Mouse (Mus musculus): ENCODE measurements around the gene Cldn16. TPM values are rescaled to one million over a fixed set of nuclear protein-coding genes. Genes with fewer than 3 reads are reported as not detected.
A peak's percentile ranks its signal among the peaks of the same experiment; 100 is the strongest.
"Not testable (repeated sequence)": the region's sequence is repeated elsewhere in the genome, so short reads cannot be mapped to it uniquely, and the experiment has no call there.

Cldn16 gene
- not detected for total RNA-seq (2021)

DNA sequence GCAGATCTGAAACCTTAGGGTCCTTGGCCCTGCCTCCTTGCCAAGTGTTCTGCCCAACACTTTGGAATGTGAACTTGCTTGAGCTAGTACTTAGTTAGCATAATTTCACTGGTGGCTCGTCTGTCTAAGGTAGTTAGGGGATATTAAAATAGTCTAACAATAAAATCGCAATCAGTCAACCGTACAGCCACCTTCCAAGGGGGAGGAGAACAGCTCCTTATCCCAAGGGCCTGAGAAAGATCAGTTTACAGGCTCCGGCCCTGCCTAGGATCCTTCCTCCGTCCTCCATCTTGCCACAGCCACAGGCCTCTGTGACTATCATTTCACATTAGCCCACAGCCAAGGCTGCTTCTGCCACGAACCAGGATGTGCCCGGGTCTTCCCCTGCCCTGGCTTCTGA is at the start of gene Cldn16:
TSS of gene Cldn16 (plus strand) at position 301 of the 400 bp plus-strand sequence.
- no peak for DNase-seq (ENCODE audit: extremely low spot score in 1 of 2, low spot score in 1 of 2)

DNA sequence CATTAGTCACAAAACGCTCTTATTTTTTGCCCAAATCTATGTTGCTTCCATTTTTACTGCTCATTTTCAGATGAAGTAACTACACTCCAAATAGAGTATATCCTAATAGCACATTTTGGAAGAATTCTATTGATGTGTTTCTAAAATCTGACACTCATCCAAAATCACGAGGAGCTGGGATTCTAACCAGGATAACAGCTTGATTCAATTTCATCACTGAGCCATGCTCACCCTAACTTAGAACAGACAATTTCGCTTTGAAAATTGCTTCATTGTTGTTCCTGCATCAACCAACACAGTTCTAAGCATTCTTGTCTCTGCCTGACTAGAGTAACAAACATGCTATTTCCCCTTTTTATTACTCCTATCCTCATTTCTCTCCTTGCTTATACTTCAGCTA is 44.3 kb upstream of the Cldn16 start:
- DNase-seq (ENCODE audit: extremely low spot score in 1 of 2, low spot score in 1 of 2), result no peak

DNA sequence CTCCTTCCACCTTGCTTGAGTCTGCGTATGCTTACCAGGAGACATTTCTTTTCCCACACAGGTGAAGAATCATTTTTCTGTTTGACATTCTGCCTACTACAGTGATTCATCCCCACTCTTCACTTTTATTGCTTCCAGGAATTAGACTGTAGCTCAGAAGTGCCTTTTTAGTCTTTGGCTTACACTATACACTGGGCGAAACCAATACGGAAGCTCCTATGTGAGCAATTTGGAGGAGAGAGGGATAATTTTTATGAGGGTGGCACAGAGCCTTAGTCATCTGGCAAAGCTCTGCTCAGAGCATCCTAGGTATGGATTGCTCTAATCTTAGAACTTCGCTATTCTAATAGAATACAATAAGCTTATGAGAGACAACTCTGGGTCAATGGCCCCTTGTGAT is 40.9 kb upstream of the Cldn16 start:
- no peak for DNase-seq (ENCODE audit: extremely low spot score in 1 of 2, low spot score in 1 of 2)

DNA sequence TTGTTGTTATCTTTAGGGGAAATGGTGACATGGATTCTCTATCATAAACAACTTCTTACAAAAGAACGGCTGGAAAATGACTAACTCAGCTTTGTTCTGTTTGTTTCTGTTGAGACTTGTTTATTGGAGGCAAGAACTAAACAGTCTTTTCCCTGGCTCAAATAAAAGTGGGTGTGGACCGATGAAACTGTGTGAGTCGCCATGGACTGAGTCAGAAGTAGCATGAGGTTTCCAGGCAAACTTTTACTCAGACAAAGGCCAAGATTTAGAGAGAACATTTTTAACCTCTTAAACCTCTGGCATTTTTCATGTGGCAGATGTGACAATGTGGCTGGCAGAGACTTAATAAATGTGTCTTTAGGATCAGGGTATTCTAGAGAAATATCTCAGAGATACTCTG is 32.7 kb upstream of the Cldn16 start:
- no peak for DNase-seq (ENCODE audit: extremely low spot score in 1 of 2, low spot score in 1 of 2)

DNA sequence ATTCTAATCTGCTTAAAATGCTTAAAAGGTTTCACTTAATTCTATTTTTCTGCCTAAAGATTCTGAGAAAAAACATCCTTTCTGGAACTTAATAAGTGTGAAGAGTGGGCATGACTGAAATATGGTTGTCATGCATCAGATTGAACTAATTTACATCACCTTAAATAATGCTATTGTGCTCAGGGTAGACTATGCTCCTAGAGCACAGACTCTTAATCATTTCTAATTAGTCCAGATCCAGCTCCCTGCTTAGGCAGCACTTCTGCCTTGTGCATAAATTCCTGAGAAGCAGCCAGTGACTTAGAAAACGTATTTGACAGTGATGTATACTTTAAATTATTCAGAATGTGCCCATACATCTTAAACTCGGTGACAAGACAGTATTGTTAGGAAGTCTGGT is 29.4 kb upstream of the Cldn16 start:
- no peak for DNase-seq (ENCODE audit: extremely low spot score in 1 of 2, low spot score in 1 of 2)

DNA sequence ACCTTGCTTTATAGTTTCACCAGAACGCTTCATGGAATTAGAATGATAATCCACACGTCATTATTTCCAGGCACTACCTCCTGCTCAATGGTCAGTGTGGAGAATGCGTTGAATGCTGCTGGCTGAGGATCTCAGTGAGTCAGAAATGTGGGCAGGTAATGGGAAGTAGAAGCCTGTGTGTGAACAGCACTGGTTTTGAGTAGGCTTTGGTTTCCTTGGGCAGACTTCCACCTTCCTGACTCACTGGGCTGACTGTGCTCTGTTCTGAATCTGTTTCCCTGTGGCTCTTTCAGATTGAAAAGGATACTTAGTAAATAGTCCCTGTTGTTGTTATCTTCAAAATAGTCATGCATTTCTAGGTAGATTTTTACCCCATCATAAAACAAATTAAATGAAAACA is 22.9 kb upstream of the Cldn16 start:
- DNase-seq (ENCODE audit: extremely low spot score in 1 of 2, low spot score in 1 of 2), result no peak

DNA sequence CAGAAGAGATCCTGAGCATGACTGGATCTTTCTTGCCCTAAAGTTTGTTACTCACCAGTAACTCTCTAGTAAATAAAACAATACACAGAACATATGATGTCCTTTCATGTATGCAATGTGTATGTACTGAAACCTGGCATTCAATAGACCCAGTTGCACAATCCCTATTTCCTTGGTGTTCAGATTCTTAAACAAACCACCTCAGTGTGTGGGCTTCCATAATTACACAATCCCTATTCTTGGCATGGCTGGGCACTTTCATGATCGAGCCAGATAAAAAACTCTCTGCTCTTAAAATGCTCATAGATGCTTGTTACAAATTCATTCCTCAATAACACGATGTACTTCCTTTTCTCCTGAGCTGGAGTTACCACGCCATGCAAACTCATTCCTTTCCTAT is 21.8 kb upstream of the Cldn16 start:
- no peak for DNase-seq (ENCODE audit: extremely low spot score in 1 of 2, low spot score in 1 of 2)

DNA sequence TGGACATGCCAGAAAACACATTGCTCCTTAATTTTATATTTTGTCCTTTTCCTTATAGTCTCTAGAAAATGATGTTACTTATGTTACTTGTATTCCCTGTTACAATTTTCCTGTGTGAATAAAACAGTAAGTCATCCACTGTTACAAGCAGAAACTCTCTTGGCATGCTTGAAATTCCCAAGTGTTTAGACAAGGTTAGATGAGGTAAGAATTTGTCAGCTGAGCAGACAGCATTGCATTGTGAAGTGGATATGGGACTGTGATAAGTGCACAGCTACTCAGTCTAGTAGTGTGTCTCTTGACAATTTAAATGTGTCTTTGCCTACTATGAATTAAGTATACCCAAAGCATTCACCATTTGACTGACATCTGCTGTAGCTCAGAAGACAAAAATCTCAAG is 18.1 kb upstream of the Cldn16 start:
- no peak for DNase-seq (ENCODE audit: extremely low spot score in 1 of 2, low spot score in 1 of 2)

DNA sequence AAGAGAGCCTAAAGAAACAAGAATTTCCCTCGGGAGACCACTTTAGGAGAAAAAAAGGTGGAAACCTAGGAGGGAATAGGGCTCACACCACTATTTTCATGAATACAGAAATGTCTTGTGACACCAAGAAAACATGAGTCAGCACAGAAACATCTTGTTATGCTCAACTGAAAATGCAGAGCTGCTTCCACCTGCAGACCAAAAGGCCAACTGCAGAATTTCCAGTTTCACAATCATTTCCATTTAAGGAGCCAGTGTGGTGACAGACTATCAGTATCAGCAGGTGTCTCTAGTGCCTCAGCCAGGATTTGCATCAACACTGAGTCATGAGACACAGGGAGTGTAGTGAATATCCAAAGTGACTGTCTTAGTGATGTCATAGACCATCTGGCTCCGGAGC is 15.3 kb upstream of the Cldn16 start:
- DNase-seq (ENCODE audit: extremely low spot score in 1 of 2, low spot score in 1 of 2), result no peak

DNA sequence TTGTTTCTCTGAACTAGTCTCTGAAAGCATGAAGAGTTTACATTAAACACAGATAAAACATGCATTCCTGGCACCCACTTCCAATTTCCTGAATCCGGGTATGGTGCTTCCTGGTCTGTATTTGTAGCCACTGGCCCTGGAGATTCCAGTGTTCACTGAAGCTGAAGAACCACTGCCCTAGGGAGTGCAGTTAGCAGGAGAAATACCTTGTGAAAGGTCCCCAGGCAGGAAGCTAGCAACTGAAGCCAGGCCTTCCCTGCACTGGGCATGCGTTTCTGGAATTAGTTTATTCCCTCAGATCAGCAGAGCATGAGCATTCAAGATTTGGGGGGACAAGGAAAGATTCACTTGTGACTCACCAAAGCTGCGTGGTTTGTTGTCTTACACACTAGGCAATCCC is 8.8 kb upstream of the Cldn16 start:
- no peak for DNase-seq (ENCODE audit: extremely low spot score in 1 of 2, low spot score in 1 of 2)

DNA sequence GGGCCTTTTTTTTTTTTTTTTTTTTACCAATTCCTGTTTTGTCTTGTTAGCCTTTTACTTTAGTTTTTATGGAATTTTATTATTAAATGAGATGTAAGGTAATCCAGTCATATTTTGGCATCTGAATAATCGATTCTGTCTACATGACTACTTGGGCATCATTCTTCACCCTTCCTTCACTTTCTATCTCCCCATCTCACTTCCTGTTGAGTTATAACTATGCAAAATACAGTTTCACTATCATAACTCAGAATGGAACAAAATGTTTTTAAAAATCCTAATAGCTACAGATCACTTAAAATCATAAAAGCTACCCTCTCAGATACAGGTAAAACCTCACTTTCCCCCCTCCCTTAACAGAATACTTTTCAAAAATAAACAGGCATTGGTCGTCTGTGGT is 6.8 kb upstream of the Cldn16 start:
- DNase-seq (ENCODE audit: extremely low spot score in 1 of 2, low spot score in 1 of 2), result no peak

DNA sequence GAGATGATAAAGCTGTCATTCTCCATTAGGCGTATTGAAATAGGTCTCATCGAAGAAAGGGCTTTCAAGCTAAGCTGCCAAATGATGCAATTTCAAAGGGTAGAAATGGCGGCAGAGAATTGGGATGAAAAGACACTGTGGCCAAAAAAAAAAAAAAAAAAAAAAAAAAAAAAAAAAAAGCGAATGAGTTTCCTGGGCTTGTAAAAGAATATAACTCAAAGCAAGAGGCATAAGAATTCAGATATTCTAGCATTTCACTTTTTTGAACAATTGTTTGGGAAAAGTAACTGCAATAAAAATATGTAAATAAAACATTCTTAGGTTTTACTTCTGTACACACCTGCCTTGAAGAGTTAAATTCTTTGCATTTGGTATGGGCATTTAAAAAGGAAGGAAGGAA is 3.6 kb downstream of the Cldn16 start:
- no peak for DNase-seq (ENCODE audit: extremely low spot score in 1 of 2, low spot score in 1 of 2)

DNA sequence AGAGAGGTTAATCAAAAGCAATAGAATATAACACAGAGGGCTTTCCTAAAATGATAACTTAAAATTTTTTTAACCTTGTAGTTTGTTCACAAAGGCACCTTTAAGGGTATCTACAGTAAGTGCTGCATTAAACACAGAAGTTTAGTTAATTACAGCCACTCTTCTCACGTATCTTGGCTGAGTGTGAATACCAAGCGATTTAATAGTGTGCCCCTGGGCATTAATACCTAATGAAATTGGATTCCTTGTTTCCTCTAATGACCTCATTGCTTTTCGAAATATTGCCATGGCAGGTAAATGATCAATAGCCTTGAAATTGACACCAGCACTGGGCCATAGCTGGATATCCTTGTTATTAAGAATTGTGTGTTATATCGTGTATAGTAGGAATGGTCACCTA is 8.3 kb downstream of the Cldn16 start:
- DNase-seq (ENCODE audit: extremely low spot score in 1 of 2, low spot score in 1 of 2), result no peak

DNA sequence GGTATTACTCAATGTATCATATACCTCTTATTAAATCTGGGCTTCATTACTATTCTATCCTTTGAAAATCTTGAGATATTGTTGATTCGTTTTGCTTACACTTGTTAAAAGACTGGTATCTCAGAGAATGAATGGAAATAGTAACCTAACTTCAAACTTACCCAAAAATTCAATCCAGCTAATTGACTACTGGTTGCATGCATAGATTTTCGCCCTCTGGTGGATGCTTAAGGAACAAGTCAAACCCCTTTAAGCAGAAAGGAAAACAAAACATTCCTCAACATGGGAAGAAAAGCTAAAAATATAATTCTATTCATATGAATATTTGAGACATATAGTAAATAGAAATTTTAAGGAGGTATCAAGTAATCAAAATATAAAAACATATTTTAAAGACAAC is 32.8 kb downstream of the Cldn16 start:
- DNase-seq (ENCODE audit: extremely low spot score in 1 of 2, low spot score in 1 of 2), result peak in 1 of 2 experiments; percentile 36

DNA sequence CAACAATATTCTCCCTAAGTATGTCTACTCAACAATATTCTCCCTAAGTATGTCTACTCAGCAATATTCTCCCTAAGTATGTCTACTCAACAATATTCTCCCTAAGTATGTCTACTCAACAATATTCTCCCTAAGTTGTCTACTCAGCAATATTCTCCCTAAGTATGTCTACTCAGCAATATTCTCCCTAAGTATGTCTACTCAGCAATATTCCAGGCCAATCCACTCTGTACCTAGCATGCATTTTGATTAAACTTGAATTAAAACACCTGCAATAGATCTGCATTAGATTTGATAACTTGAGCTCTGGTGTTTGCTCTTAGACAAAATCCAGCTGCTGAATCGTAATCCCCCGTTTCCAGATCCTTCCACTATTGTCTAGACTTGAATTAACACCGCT is 36.8 kb downstream of the Cldn16 start:
- not testable (repeated sequence) for DNase-seq (ENCODE audit: extremely low spot score in 1 of 2, low spot score in 1 of 2)

DNA sequence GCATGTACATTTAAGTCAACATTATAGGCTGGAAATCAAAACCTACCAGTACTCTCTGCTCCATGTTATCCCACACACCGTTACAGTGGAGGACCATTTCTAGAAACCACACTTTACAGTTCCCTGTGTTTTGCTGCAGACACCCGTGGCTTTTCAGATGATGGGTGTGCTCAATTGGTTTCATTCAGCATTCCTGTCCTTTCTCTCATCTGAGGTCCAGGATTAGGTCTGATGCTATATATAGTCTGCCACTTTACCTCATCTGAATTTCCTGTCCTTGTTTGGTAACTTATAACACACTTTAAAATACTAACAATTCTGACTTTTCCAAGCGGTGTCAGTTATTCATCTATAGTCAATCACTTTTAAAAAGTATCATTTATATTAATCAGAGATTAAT is 37.8 kb downstream of the Cldn16 start:
- no peak for DNase-seq (ENCODE audit: extremely low spot score in 1 of 2, low spot score in 1 of 2)

DNA sequence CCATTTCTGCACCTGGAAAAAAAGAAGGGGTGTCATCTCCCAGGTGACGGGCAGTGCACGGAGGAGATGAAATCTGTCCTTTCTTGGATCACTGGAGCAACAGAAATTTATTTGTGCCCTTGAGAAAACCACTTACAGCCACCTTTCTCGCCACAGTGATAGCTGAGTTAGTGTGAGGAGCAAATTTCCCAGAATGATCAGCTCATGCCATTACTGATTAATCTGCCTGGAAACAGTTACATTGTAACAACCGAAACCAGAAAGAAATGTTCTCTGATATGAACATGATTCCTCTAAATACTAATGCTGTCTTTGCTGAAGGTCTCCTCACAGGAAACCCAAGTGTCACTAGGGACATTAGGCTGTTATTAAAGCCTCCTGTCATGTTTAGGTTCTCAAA is 42.0 kb downstream of the Cldn16 start:
- DNase-seq (ENCODE audit: extremely low spot score in 1 of 2, low spot score in 1 of 2), result no peak

DNA sequence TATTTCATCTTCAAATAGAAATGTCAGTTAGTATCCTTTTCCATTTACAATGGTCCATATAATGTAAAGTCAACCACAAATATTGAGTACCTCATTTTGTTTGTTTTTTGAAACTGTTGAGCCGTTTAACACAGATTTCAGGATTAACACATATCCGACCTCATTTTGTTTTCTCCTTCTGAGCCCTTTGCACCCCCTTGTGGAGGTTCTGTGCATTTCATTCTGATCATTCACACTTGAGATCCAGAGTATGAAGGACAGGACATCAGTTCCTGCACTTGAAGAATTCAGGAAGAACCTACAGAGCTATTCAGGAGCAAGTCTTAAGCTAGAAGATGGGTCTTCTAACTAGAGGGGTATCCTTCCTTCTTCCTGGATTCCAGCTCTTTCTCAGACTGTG is 56.7 kb downstream of the Cldn16 start:
- DNase-seq (ENCODE audit: extremely low spot score in 1 of 2, low spot score in 1 of 2), result peak in 1 of 2 experiments; percentile 43

DNA sequence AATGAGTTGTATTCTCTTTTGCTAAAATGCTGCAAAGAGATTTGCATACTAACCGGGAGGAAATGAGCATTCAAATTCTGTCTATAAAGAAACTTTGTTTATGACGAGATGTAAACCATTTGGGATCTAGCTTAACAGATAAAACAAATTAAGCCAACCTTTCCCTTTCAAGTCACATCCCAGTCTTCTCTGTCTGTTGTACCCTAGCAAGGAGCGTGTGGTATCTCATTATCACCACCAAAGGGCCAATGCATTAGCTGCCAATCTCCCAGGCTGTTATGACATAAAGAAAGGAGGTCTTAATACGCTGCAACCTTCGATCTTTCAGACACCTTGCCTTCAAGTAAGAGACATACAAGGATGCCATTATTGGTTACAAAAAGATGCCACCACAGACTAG is 62.9 kb downstream of the Cldn16 start:
- no peak for DNase-seq (ENCODE audit: extremely low spot score in 1 of 2, low spot score in 1 of 2)

DNA sequence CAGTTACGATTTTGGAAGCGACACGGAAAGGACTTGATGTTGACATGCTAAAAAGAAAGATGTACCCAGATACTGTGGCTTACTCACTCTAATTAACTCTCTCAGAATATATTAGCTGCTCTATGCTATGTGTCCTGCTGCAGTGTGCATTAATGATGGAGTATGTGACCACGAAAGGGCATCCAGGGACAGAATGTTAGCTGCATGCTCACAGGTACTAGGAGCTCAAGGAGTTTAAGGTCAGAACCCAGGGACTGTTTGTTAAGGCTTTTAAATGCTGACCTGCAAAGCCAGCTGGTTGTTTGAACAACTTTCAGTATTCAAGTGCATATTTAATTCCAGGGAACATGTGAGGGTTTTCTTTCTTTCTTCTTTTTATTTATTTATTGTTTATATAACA is 63.7 kb downstream of the Cldn16 start, which contains the start of gene Tmem207:
TSS of gene Tmem207 (minus strand) at position 101 of the 400 bp plus-strand sequence.
- no peak for DNase-seq (ENCODE audit: extremely low spot score in 1 of 2, low spot score in 1 of 2)

DNA sequence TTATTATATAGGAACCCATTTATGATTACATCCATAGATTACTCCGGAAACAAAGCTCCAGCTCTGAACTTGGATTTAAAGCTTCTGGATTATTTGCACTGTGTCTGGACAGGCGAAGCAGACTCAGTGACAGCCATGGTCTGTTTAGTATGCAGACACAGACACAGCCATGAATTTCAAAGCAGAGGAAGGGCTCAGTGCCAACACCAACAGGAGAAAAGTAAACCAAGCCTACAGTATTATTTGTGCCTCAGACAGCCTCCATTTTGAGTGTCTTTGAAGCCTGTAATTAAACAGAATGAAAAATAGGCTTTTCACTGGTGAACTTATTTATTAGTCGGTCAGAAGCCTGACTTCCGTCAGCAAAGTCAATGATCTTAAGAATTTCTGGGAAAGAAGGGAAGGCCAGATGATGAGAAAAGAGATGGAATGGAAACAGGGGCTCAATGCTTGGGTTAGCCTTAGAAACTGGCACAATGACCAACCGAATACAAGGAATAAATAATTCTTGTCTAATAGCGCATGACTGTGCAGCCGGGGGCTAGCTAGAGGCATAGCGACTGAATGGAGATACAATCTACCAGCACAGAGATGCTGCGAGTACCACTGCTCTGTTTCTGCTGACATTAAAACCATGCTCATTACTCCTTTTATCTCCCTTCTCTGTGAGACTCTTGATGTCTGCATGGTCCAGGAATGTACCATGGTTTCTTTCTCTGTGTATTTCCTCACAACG is 65.2 kb downstream of the Cldn16 start:
- DNase-seq (ENCODE audit: extremely low spot score in 1 of 2, low spot score in 1 of 2), result no peak

DNA sequence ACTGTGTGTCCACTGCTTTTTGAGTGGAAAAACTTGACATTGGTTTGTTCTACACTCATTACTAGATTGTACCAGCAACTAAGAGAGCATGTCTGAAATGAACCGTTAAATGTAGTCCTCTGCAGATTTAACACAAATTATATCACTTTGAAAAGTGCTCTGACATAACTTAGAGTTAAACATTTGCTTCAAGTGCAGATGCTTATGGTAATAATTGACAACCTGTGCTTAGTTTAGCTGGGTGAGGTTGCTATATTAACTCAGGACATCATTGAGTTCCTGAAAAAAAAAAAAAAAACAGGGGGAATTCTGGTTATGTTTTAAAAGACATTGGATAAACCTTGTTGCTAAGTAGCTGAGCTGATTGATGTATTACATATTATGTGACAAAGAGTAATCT is 67.5 kb downstream of the Cldn16 start:
- DNase-seq (ENCODE audit: extremely low spot score in 1 of 2, low spot score in 1 of 2), result no peak

DNA sequence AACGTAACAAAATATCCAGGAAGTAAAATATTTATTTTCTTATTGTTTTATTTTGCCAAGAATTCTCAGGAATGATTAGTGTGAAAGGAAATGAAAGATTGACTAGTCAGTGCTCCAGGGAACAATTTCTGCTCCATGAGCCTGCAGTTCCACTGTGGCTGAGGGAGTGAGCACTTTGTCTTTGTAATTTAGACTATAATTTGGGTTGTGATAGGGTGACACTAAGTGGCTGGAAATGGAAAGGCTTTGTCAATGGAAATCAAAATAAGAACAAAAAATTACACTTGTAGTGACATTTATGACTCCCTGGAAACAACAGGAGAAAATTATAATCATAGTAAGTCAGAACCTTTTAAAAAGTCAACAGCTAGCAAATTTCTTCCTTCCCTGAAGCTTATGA is 69.4 kb downstream of the Cldn16 start:
- no peak for DNase-seq (ENCODE audit: extremely low spot score in 1 of 2, low spot score in 1 of 2)
